Mouse (Mus musculus) heart, adult 2 months (tissue): ENCODE measurements around the gene Tulp2.

Experiments used
- CTCF ChIP-seq: fragments of 200-600 bp; IDR thresholded peaks from 2 replicates; pipeline ENCODE4 v1.8.1; 2022; ENCODE audit warnings: antibody characterized with exemption, mild to moderate bottlenecking, moderate library complexity
- EP300 ChIP-seq: fragments of 200-500 bp; IDR thresholded peaks from 2 replicates; pipeline ENCODE4 v1.6.1; 2011; ENCODE audit warnings: low read depth, low read length, control low read depth; ENCODE audit not compliant: insufficient read depth

DNA sequence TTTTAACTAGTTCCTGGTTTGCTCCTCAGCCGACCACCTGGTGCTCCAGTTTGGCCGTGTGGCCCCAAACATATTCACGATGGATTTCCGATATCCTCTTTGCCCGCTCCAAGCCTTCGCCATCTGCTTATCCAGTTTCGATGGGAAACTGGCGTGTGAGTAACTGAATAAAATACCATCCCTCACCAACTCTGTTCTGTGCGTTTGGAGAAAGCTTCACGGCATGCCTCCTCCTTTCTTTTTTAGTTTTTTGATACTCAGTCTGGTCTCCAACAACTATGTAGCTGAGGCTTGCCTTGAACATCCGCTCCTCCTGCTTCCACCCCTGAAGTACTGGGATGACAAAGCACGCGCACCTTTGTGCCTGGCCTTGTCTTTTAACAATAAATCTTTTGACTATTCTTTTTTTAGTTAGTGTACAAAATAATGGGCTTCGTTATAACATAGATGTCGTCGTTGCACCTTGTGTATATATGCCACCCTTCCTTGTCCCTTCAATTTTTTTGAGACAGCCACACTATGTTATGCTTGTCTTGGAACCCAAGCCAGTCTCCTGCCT lies 40.6 kb downstream of the Tulp2 start:
- TF ChIP-seq CTCF, result no peak
- no peak for TF ChIP-seq EP300
